Mouse (Mus musculus) limb, embryonic 14.5 days (tissue): ENCODE data around the gene Dapk1. TPM values are rescaled to one million over a fixed set of nuclear protein-coding genes. Genes with fewer than 3 reads are reported as not detected.

Experiments
- ATAC-seq: fragments of 200-750 bp; cut with Nextera tagmentation; 2 replicates; pipeline ENCODE4 v1.8.0; 2017; ENCODE audit warnings: low read depth, moderate number of reproducible peaks, moderate TSS enrichment; ENCODE audit not compliant: low FRiP score
- DNase-seq: peaks from one replicate; pipeline ENCODE4 v3.0.0-alpha.2; 2015; ENCODE audit warnings: low spot score
- H3K27ac ChIP-seq: fragments of 300-500 bp; sonication (generic); replicated peaks from 2 replicates; pipeline ENCODE4 v1.5.1; 2014; ENCODE audit warnings: low read depth, mild to moderate bottlenecking, low read length, moderate library complexity, mixed read lengths
- H3K27me3 ChIP-seq: fragments of 300-500 bp; sonication (generic); 2 replicates; pipeline ENCODE4 v1.6.1; 2014; ENCODE audit warnings: low read length, mixed read lengths; ENCODE audit not compliant: control insufficient read depth, insufficient read depth
- H3K36me3 ChIP-seq: fragments of 300-500 bp; sonication (generic); 2 replicates; pipeline ENCODE4 v1.6.1; 2014; ENCODE audit warnings: mild to moderate bottlenecking, low read length, moderate library complexity, mixed read lengths; ENCODE audit not compliant: control insufficient read depth, insufficient read depth
- H3K4me1 ChIP-seq: fragments of 300-500 bp; sonication (generic); 2 replicates; pipeline ENCODE4 v1.6.1; 2014; ENCODE audit warnings: antibody characterized with exemption, low read length, mixed read lengths; ENCODE audit not compliant: control insufficient read depth, insufficient read depth
- H3K4me2 ChIP-seq: fragments of 300-500 bp; sonication (generic); replicated peaks from 2 replicates; pipeline ENCODE4 v1.6.1; 2014; ENCODE audit warnings: low read depth, mild to moderate bottlenecking, low read length, moderate library complexity; ENCODE audit not compliant: severe bottlenecking
- H3K4me3 ChIP-seq: fragments of 300-500 bp; sonication (generic); replicated peaks from 2 replicates; pipeline ENCODE4 v1.5.1; 2014; ENCODE audit warnings: low read length
- H3K9ac ChIP-seq: fragments of 300-500 bp; sonication (generic); 2 replicates; pipeline ENCODE4 v1.6.1; 2014; ENCODE audit warnings: mild to moderate bottlenecking, low read depth, low read length, moderate library complexity; ENCODE audit not compliant: severe bottlenecking
- H3K9me3 ChIP-seq: fragments of 300-500 bp; sonication (generic); 2 replicates; pipeline ENCODE4 v1.6.1; 2016; ENCODE audit warnings: low read length; ENCODE audit not compliant: control insufficient read depth
- POLR2A ChIP-seq: fragments of 200-500 bp; IDR thresholded peaks from 2 replicates; pipeline ENCODE4 v1.8.0; 2012; ENCODE audit warnings: inconsistent platforms, mild to moderate bottlenecking, moderate library complexity, borderline replicate concordance; ENCODE audit not compliant: insufficient read depth, insufficient read length; ENCODE audit errors: extremely low read depth
- WGBS: fragments of 180-500 bp; shearing (Covaris S2); extraction: QIAGEN DNeasy Blood & Tissue Kit; methylation state at CpG from one replicate; pipeline ENCODE4 v1.1.7; 2014; 5-methylcytosine and 5-hydroxymethylcytosine counted together
- polyA plus RNA-seq, 2 experiments: library from polyadenylated mRNA; depleted of rRNA in 1 of 2; stranded (reverse) in 1 of 2; unstranded in 1 of 2; fragments of >200 nt; fragmentation: Nextera tagmentation in 1 of 2; extraction: Ambion mirVana in 1 of 2; gene quantifications; 2 replicates each; pipeline versions ENCODE4 v1.2.1 to v1.2.3; 2012 to 2014

Dapk1 gene
- polyA plus RNA-seq, 2 experiments, result 19.5 to 39.9 TPM

DNA sequence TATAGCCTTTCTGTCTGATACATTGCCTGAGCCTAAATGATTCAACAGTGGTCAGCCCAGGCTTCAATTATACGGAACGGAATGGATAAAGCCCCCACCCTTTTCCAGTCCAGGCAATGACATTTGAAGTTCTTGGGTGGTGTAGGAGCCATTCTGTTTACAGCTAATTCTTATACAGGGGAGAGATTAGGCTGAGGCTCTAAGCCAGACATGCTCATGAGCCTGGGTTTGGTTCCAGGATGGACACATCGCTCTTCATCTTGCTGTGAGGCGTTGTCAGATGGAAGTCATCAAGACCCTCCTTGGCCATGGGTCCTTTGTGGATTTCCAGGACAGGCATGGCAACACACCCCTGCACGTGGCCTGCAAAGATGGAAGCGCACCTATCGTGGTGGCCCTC, 128.8 kb downstream of the Dapk1 start:
- Histone ChIP-seq H3K4me3 (no peak overlapping the region), H3K36me3 (peaks cover 47% of the 10 kb centered on the region)
- TF ChIP-seq POLR2A, result no peak

DNA sequence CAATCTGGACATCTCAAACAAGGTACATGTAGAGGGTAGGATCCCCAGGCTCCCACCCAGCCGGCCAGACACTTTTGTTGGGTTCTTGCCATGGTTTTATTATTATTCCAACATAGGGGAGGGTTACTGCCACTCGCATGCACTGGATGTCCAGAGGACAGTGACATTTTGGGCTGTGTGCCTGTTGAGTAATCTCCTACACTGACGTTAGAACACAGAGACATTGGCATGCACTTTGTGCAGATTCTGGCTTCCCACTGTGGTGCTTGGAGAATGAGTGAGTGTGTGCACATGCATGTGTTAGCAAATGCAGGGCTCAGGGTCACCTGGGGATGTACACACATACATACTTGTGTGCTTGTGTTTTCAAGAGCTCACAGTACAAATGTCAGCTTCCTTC, 129.3 kb downstream of the Dapk1 start:
- H3K4me3 ChIP-seq, result no peak overlapping the region
- no peak for TF ChIP-seq POLR2A
- H3K27me3 ChIP-seq, result no peaks in the 10 kb centered on the region
- H3K9me3 ChIP-seq, result no peaks in the 10 kb centered on the region
- H3K9ac ChIP-seq, result no peak overlapping the region
- no peak for ATAC-seq
- no peak overlapping the region for H3K4me2 ChIP-seq
- no peaks in the 10 kb centered on the region for H3K4me1 ChIP-seq
- no peak for DNase-seq
- peaks cover 44% of the 10 kb centered on the region for H3K36me3 ChIP-seq
- 76% methylated on average over 3 of the region's 3 CpGs for WGBS
- H3K27ac ChIP-seq, result no peak overlapping the region

More for the DNA sequence above, 128.8 kb downstream of the Dapk1 start:
- no peak overlapping the region for H3K9ac ChIP-seq
- H3K9me3 ChIP-seq, result no peaks in the 10 kb centered on the region
- H3K27me3 ChIP-seq, result no peaks in the 10 kb centered on the region
- ATAC-seq (no peak), DNase-seq (no peak)
- no peak overlapping the region for H3K4me2 ChIP-seq
- no peaks in the 10 kb centered on the region for H3K4me1 ChIP-seq
- 95% methylated on average over 7 of the region's 7 CpGs for WGBS
- H3K27ac ChIP-seq, result no peak overlapping the region

DNA sequence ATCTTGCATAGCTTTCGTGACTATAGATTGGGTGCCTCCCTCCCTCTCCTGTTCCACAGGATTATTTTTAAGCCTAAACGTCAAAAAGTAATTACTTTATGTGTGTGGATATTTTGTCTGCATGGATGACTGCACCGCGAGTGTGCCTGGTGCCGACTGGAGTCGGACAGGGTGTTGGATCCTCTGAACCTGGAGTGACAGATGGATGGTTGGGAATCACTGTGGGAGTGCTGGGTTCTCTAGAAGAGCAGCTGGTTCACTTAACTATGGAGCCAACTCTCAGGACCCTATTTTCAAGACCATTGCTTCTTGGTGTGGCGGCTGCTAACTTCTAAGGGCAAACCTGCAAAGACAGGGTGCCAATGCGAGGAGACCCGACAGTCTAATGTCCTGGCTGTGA, 133.6 kb downstream of the Dapk1 start:
- H3K36me3 ChIP-seq, result peaks cover 30% of the 10 kb centered on the region
- TF ChIP-seq POLR2A, result no peak
- no peaks in the 10 kb centered on the region for H3K9me3 ChIP-seq
- H3K27ac ChIP-seq, result no peak overlapping the region
- no peaks in the 10 kb centered on the region for H3K27me3 ChIP-seq
- ATAC-seq (no peak), DNase-seq (no peak)
- H3K4me3 ChIP-seq, result no peak overlapping the region
- no peak overlapping the region for H3K4me2 ChIP-seq
- 92% methylated on average over 9 of the region's 9 CpGs for WGBS
- H3K9ac ChIP-seq, result no peak overlapping the region
- peaks cover 3% of the 10 kb centered on the region; the same call in 1 of the 2 replicates for H3K4me1 ChIP-seq

DNA sequence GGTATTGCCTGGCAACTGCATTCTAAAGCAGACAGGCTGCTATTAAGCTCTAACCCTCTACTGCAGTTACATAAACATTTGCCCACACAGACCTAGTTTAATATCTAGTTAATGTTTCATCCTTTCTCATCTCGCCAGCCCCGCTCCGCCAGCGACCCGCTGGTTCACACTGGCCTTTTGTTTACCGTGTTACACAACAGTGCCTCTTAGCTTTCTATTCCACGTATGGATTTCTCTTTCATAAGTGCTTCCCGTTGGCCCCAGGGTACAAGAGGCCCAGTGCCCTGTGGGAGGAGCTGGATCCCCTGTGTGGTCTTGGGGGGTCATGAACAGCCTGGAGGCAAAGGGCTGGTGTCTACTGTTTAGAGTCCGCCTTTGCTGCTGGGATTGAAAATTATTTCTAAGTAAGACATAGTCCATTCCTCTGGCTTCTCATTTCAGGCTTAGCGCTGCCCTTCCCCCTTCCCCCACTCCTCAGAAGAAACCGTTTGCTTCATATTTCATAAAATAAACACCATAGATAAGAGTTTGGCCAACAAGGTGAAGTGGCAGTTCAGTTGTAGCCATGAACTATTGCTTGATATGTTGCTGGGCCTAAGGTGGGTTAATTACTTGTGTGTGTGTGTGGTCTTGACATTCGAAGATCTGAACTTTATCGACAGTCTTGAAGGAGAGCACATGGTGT, 134.8 kb downstream of the Dapk1 start:
- ATAC-seq (no peak), DNase-seq (no peak)
- Histone ChIP-seq H3K9ac (no peak overlapping the region), H3K27me3 (no peaks in the 10 kb centered on the region), H3K36me3 (peaks cover 22% of the 10 kb centered on the region), H3K4me1 (peaks cover 3% of the 10 kb centered on the region; the same call in 1 of the 2 replicates), H3K9me3 (no peaks in the 10 kb centered on the region), H3K4me2 (no peak overlapping the region), H3K27ac (no peak overlapping the region), H3K4me3 (no peak overlapping the region)
- WGBS, result 85% methylated on average over 13 of the region's 13 CpGs
- no peak for TF ChIP-seq POLR2A

DNA sequence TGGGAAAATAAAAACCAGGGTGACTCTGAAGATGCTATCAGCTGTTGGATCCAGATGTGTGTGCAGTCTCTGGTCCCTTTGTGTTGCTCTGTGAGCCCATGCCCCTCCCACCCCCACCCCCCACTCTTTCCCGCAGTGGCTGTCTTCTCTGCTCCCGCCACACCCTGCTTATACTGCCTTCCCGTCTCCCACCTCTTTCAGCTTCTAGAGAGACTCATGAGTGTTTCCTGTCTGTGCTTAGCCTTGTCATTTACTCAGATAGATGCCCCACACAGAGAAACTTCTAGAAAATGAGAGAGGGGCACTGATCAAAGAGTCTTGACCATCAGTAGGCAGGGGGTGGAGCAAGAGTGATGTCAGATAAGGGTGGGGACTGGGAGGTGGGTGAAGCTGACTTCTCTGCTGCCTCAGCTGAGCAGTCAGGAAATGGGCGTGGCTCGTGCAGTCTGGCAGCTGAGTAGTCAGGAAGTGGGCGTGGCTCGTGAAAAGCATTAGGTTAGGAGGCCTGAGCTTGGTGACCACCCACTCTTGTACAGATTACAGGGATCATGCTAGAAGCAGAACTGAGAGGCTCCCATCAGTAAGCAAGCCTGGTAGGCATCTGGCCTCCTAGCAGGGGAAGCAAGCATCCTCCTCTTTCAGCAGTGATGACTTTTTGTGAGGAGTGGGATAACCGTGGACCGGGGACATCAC, 136.0 kb downstream of the Dapk1 start:
- DNase-seq, result peak; percentile 90
- no peaks in the 10 kb centered on the region for H3K27me3 ChIP-seq
- peak overlapping the region; percentile 44; the same call in 1 of the 2 replicates for H3K27ac ChIP-seq
- peak overlapping the region; percentile 49 for H3K4me2 ChIP-seq
- no peaks in the 10 kb centered on the region for H3K9me3 ChIP-seq
- peak overlapping the region; percentile 2; the same call in 1 of the 2 replicates for H3K9ac ChIP-seq
- H3K36me3 ChIP-seq, result peaks cover 16% of the 10 kb centered on the region
- H3K4me1 ChIP-seq, result peaks cover 3% of the 10 kb centered on the region; the same call in 1 of the 2 replicates
- no peak for TF ChIP-seq POLR2A
- peak; percentile 82 for ATAC-seq
- WGBS, result 9% methylated on average over 9 of the region's 9 CpGs
- H3K4me3 ChIP-seq, result 0 out of 2 replicates have a peak overlapping the region, but pooled peaks have one; percentile 15
